Mouse (Mus musculus): ENCODE measurements around the gene Pcyox1. TPM values are rescaled to one million over a fixed set of nuclear protein-coding genes. Genes with fewer than 3 reads are reported as not detected.
A peak's percentile ranks its signal among the peaks of the same experiment; 100 is the strongest.

The Pcyox1 gene
- total RNA-seq (2022): 100 to 1,000 TPM; 115 to 118 (median 116) TPM

- peak; percentile 77 to 80 for DNase-seq (ENCODE audit: low spot score in 2 of 2)
These were observed at the start of gene Pcyox1 for GRCm38 (mm10) chr6:86396581-86397256. TSS of gene Pcyox1 (minus strand) at chr6:86397154.

GRCm38 (mm10) chr6:86445551-86445950, 48.6 kb upstream of the Pcyox1 start:
- DNase-seq (ENCODE audit: low spot score in 2 of 2): no peak

GRCm38 (mm10) chr6:86441571-86441970, 44.6 kb upstream of the Pcyox1 start:
- no peak for DNase-seq (ENCODE audit: low spot score in 2 of 2)

GRCm38 (mm10) chr6:86439531-86439930, 42.6 kb upstream of the Pcyox1 start:
- DNase-seq (ENCODE audit: low spot score in 2 of 2): no peak

GRCm38 (mm10) chr6:86439119-86439496, 42.2 kb upstream of the Pcyox1 start:
- no peak for DNase-seq (ENCODE audit: low spot score in 2 of 2)

GRCm38 (mm10) chr6:86438272-86439118, 41.5 kb upstream of the Pcyox1 start, which contains the start of gene C87436:
TSS of gene C87436 (plus strand) at chr6:86438374.
- peak; percentile 93 to 98 for DNase-seq (ENCODE audit: low spot score in 2 of 2)

GRCm38 (mm10) chr6:86437711-86438110, 40.8 kb upstream of the Pcyox1 start:
- no peak for DNase-seq (ENCODE audit: low spot score in 2 of 2)

GRCm38 (mm10) chr6:86433696-86434095, 36.7 kb upstream of the Pcyox1 start:
- DNase-seq (ENCODE audit: low spot score in 2 of 2): no peak

- no peak for DNase-seq (ENCODE audit: low spot score in 2 of 2)
These were observed 34.6 kb upstream of the Pcyox1 start for GRCm38 (mm10) chr6:86431531-86431930.

- no peak for DNase-seq (ENCODE audit: low spot score in 2 of 2)
These were observed 29.4 kb upstream of the Pcyox1 start, which contains the start of gene Gm44790 for GRCm38 (mm10) chr6:86426358-86426757. TSS of gene Gm44790 (plus strand) at chr6:86426658.

- no peak for DNase-seq (ENCODE audit: low spot score in 2 of 2)
These were observed 23.5 kb upstream of the Pcyox1 start for GRCm38 (mm10) chr6:86420491-86420890.

GRCm38 (mm10) chr6:86419239-86419638, 22.3 kb upstream of the Pcyox1 start:
- no peak for DNase-seq (ENCODE audit: low spot score in 2 of 2)

- DNase-seq (ENCODE audit: low spot score in 2 of 2): no peak
These were observed 21.8 kb upstream of the Pcyox1 start for GRCm38 (mm10) chr6:86418711-86419110.

GRCm38 (mm10) chr6:86406306-86406705, 9.4 kb upstream of the Pcyox1 start:
- DNase-seq (ENCODE audit: low spot score in 2 of 2): no peak

GRCm38 (mm10) chr6:86404996-86405395, 8.0 kb upstream of the Pcyox1 start:
- DNase-seq (ENCODE audit: low spot score in 2 of 2): no peak

GRCm38 (mm10) chr6:86404100-86404861, 7.3 kb upstream of the Pcyox1 start, which contains the start of gene Tia1:
TSS of gene Tia1 (plus strand) at chr6:86404219.
- DNase-seq (ENCODE audit: low spot score in 2 of 2): peak; percentile 87 to 97

- peak in 1 of 2 experiments; percentile 100 for DNase-seq (ENCODE audit: low spot score in 2 of 2)
These were observed 6.8 kb upstream of the Pcyox1 start for GRCm38 (mm10) chr6:86403728-86404099.

GRCm38 (mm10) chr6:86402681-86403607, 6.0 kb upstream of the Pcyox1 start:
- no peak for DNase-seq (ENCODE audit: low spot score in 2 of 2)

GRCm38 (mm10) chr6:86400972-86401371, 4.0 kb upstream of the Pcyox1 start:
- DNase-seq (ENCODE audit: low spot score in 2 of 2): no peak

- DNase-seq (ENCODE audit: low spot score in 2 of 2): no peak
These were observed 3.0 kb upstream of the Pcyox1 start for GRCm38 (mm10) chr6:86399995-86400394.

GRCm38 (mm10) chr6:86398986-86399385, 2.0 kb upstream of the Pcyox1 start:
- no peak for DNase-seq (ENCODE audit: low spot score in 2 of 2)
